Mouse (Mus musculus): Measurements from ENCODE around the gene Ddi1. TPM values are rescaled to one million over a fixed set of nuclear protein-coding genes. Genes with fewer than 3 reads are reported as not detected.

Ddi1 gene
- polyA plus RNA-seq, 1 experiment from 2014 or later = 0.16 TPM

DNA sequence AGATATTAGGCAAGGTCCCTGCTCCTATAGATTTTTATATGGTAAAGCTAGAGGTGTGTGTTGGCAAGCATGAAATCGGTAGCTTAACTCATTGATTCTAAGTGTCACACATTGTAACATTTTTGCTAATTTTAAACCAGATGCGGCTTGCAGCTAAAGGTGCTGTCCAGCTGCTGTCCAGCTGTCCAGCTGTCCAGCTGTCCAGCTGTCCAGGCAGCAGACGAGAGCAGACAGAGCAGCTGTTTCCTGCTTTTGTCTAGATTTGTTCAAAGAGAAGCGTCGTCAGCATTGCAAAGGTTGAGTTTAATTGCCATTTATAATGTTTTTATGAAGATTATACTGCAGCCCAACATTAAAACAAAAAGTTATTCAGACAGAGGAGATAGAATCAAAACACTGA is 56.8 kb downstream of the Ddi1 start:
- H3K4me2 ChIP-seq (ENCODE audit: low read length) = no peak overlapping the region
- WGBS = 68% methylated on average over 5 of the region's 5 CpGs

More for the DNA sequence above, 56.8 kb downstream of the Ddi1 start:
- H3K36me3 ChIP-seq (ENCODE audit: control insufficient read depth, insufficient read depth, low read length) = no peaks in the 10 kb centered on the region
- H3K27me3 ChIP-seq (ENCODE audit: control insufficient read depth, insufficient read depth, low read length) = no peaks in the 10 kb centered on the region
- ATAC-seq (ENCODE audit: insufficient number of reproducible peaks, insufficient read depth, low FRiP score, low read depth) = no peak
- H3K4me3 ChIP-seq (ENCODE audit: control insufficient read depth in 1 of 2, insufficient read depth in 1 of 2, low read depth in 1 of 2, low read length in 2 of 2) = no peak overlapping the region
- no peaks in the 10 kb centered on the region for H3K4me1 ChIP-seq (ENCODE audit: control insufficient read depth in 2 of 2, insufficient read depth in 2 of 2, low read length in 2 of 2)
- H3K27ac ChIP-seq (replicated peaks in 1 of 2; ENCODE audit: control insufficient read depth in 1 of 2, insufficient read depth in 1 of 2, low read depth in 2 of 2, low read length in 2 of 2) = no peak overlapping the region
- H3K9ac ChIP-seq (ENCODE audit: low read length) = no peak overlapping the region
- no peaks in the 10 kb centered on the region for H3K9me3 ChIP-seq (ENCODE audit: control insufficient read depth, low read length)

Other genes starting within 250 kb of the Ddi1 start
- gene Pdgfd, start 101.3 kb downstream of the Ddi1 start, polyA plus RNA-seq (2014; fragmentation: Nextera tagmentation; extraction: Ambion mirVana) = 8.3 and 9.9 TPM in 2 replicates

Measured in heart, embryonic 14.5 days (tissue).